Mouse (Mus musculus) layer of hippocampus, postnatal 10 days (tissue): ENCODE results near the gene Fcrlb. TPM values are rescaled to one million over a fixed set of nuclear protein-coding genes. Genes with fewer than 3 reads are reported as not detected.

ENCODE experiments used
- DNase-seq, 2 experiments: peaks; one replicate each; pipeline ENCODE4 v3.0.0; 2021; ENCODE audit warnings: low spot score in 2 of 2
- total RNA-seq, 2 experiments: library from RNA; stranded (reverse); gene quantifications; 2 replicates each; pipeline ENCODE4 v1.2.3; 2021

The Fcrlb gene
- total RNA-seq, 2 experiments from 2014 or later = 0.51 to 0.66 TPM

GRCm38 (mm10) chr1:170871402-170871801 lies 41.3 kb downstream of the Fcrlb start:
- DNase-seq = no peak

- no peak for DNase-seq
Observed at GRCm38 (mm10) chr1:170868905-170869283, 43.8 kb downstream of the Fcrlb start.

GRCm38 (mm10) chr1:170868107-170868904 lies 44.4 kb downstream of the Fcrlb start:
- peak; percentile 55 to 68 for DNase-seq

- peak; percentile 97 to 98 for DNase-seq
Observed at GRCm38 (mm10) chr1:170867691-170868105, 45.0 kb downstream of the Fcrlb start, which contains the start of gene Atf6. Atf6 (minus strand) TSS chr1:170867771.

GRCm38 (mm10) chr1:170866992-170867690 lies 45.6 kb downstream of the Fcrlb start:
- DNase-seq = peak in 1 of 2 experiments; percentile 25

GRCm38 (mm10) chr1:170865406-170865805 lies 47.3 kb downstream of the Fcrlb start:
- no peak for DNase-seq

- no peak for DNase-seq
Observed at GRCm38 (mm10) chr1:170864754-170865153, 48.0 kb downstream of the Fcrlb start.

GRCm38 (mm10) chr1:170864234-170864633 lies 48.5 kb downstream of the Fcrlb start:
- DNase-seq = no peak

- no peak for DNase-seq
Observed at GRCm38 (mm10) chr1:170863033-170863432, 49.7 kb downstream of the Fcrlb start.

GRCm38 (mm10) chr1:170862435-170862717 lies 50.4 kb downstream of the Fcrlb start:
- no peak for DNase-seq

- no peak for DNase-seq
Observed at GRCm38 (mm10) chr1:170861671-170862434, 50.9 kb downstream of the Fcrlb start.

GRCm38 (mm10) chr1:170858872-170859271 lies 53.9 kb downstream of the Fcrlb start:
- DNase-seq = no peak

GRCm38 (mm10) chr1:170857369-170857768 lies 55.4 kb downstream of the Fcrlb start:
- DNase-seq = no peak

Other genes with a start within 250 kb of the Fcrlb start
- 10 to 100 TPM; 22.6 to 23.1 TPM for gene Atf6, start 45.2 kb downstream of the Fcrlb start, total RNA-seq
- gene Gm26620, start 27.9 kb downstream of the Fcrlb start, total RNA-seq = under 1 TPM; 0.62 to 0.87 TPM
- gene Dusp12, start 27.4 kb downstream of the Fcrlb start, total RNA-seq = 10 to 100 TPM; 15.5 to 16.3 TPM
- not detected for gene Fcrla, start 14.6 kb upstream of the Fcrlb start, total RNA-seq
- gene Fcgr2b, start 63.6 kb upstream of the Fcrlb start, total RNA-seq = 1 to 10 TPM; 2.5 to 4.3 TPM
- gene Fcgr4, start 106.0 kb upstream of the Fcrlb start, total RNA-seq = not detected
- gene Fcgr3, start 152.0 kb upstream of the Fcrlb start, total RNA-seq = 10 to 100 TPM; 10.5 to 12.7 TPM
- gene Cfap126, start 201.0 kb upstream of the Fcrlb start, total RNA-seq = 1 to 10 TPM; 3.1 to 3.3 TPM
- 100 to 1,000 TPM; 223 to 233 TPM for gene Sdhc, start 237.7 kb upstream of the Fcrlb start, total RNA-seq
- gene Mpz, start 237.8 kb upstream of the Fcrlb start, total RNA-seq = not detected